12 mouse cellular contexts compared by ENCODE assay signal in the genomic region with DNA sequence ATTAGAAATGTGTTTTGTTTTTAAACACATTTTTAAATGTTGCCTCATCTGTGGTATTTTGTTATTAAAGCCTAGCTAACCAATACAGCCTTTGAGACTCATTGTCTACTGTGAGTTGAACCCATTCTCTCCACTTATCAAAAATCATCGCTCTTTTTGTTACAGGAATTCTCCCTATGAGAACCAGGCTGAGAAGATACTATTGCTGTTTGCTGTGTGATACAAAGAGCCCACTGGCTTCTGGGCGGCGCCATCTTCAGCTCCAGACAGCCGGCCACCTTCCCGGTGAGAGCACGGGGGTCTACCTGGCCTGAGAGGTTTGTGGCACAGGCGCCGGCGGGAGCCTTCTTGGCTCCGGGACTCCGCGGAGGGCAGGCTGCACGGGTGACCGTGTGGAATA. TPM values are rescaled to one million over a fixed set of nuclear protein-coding genes. Genes with fewer than 3 reads are reported as not detected.
"Had no signal": no experiment of that assay in that cellular context is flagged by ENCODE, and none has a peak within 500 bp of the region (broad histone marks: within the 10 kb centered on the region; RNA-seq: fewer than 3 reads in every experiment).

No protein-coding gene starts in this region.

RNA-seq across cellular contexts. Expression of gene Col10a1, which starts 44.4 kb away (rescaled TPM):
- total RNA-seq: heart, postnatal 25 days; heart, postnatal 36 days; heart, postnatal 4 days; hematopoietic stem cell, adult 5-6 weeks; layer of hippocampus, adult 2 months; layer of hippocampus, postnatal 36 days had no signal
- polyA plus RNA-seq: hindbrain, embryonic 10.5 days; hindbrain, embryonic 12.5 days; intestine, postnatal 0 days; kidney, adult 2 months; large intestine, adult 2 months had no signal

RNA-seq across cellular contexts. Expression of gene Frk, which starts 49.0 kb away (rescaled TPM):
- polyA plus RNA-seq: inflammation-experienced regulatory T-cells, adult 6 months had no signal
